9 mouse cellular contexts compared by ENCODE assay signal in the genomic region with DNA sequence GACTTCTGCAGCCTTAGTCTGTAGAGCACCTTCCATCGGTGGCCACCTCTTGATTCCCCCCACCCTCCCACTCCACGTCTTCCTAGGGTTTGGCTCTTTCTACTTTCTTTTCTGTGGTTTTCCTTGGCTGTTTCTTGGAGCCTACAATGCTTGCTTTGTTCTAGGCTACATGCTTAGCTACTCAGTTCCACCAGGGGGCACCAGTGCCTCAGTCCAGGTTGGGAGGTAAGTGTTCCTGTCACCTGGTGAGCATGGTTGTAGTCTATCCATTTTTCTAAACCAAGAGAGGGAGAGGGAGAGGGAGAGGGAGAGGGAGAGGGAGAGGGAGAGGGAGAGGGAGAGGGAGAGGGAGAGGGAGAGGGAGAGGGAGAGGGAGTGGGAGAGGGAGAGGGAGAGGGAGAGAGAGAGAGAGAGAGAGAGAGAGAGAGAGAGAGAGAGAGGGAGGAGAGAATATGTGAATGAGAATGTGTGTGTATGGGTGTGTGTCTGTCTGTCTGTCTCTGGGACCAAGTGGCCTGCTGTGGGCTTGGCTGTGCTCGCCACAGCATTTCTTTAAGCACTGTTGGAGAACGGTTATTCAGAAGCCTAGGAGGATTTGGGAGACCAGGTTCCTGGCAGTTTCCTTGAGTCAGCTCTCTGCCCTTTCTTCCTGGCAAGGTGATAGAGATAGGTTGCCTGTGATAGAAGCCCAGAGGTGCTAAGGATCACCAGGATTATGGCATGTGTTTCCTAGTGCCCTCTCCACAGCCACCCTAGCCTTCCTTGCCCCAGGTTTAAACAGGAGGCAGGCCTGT. TPM values are rescaled to one million over a fixed set of nuclear protein-coding genes. Genes with fewer than 3 reads are reported as not detected.
DNase-seq lines count a peak whose midpoint lies in the region; ATAC-seq and TF ChIP-seq lines count a peak whose summit lies in the region.
"Had no signal": no experiment of that assay in that cellular context is flagged by ENCODE, and none has a peak within 500 bp of the region (broad histone marks: within the 10 kb centered on the region; RNA-seq: fewer than 3 reads in every experiment).

No protein-coding gene starts in this region.

- H3K9me3 ChIP-seq in MEL (replicated peaks; ENCODE audit: insufficient read depth, low read length), result no peaks in the 10 kb centered on the region
- H3K9me3 ChIP-seq in kidney, postnatal 0 days (replicated peaks; ENCODE audit: low read length), result no peaks in the 10 kb centered on the region
- H3K9me3 ChIP-seq in liver, embryonic 11.5 days (ENCODE audit: control insufficient read depth, low read length), result no peaks in the 10 kb centered on the region
- H3K9me3 ChIP-seq in neural tube, embryonic 14.5 days (ENCODE audit: control insufficient read depth, low read length), result no peaks in the 10 kb centered on the region

- no peak overlapping the region for H3K4me3 ChIP-seq in MEL (ENCODE audit: control insufficient read depth in 1 of 2, insufficient read depth in 1 of 2, low read depth in 2 of 2, low read length in 2 of 2)
- H3K4me3 ChIP-seq in kidney, postnatal 0 days (replicated peaks; ENCODE audit: low read depth, low read length), result no peak overlapping the region
- H3K4me3 ChIP-seq in liver, embryonic 11.5 days (ENCODE audit: low read depth, low read length), result no peak overlapping the region
- no peak overlapping the region for H3K4me3 ChIP-seq in neural tube, embryonic 14.5 days (ENCODE audit: low read depth, low read length)

- WGBS in kidney, postnatal 0 days, result 43% methylated on average over 4 of the region's 4 CpGs
- 47% methylated on average over 4 of the region's 4 CpGs for WGBS in liver, embryonic 11.5 days
- 47% methylated on average over 4 of the region's 4 CpGs for WGBS in neural tube, embryonic 14.5 days

- TF ChIP-seq EP300 in MEL (IDR thresholded peaks at IDR 0.05; ENCODE audit: low read depth in 1 of 2, low read length in 2 of 2), result no peak

- H3K27ac ChIP-seq in MEL (ENCODE audit: control insufficient read depth, low read depth, low read length), result no peak overlapping the region
- H3K27ac ChIP-seq in kidney, postnatal 0 days, result no peak overlapping the region
- no peak overlapping the region for H3K27ac ChIP-seq in liver, embryonic 11.5 days (ENCODE audit: low read depth, low read length)
- H3K27ac ChIP-seq in neural tube, embryonic 14.5 days (ENCODE audit: low read depth, low read length), result peak overlapping the region; percentile 40

- H3K79me2 ChIP-seq in MEL (ENCODE audit: control insufficient read depth, insufficient read depth, low read length, poor library complexity), result no peaks in the 10 kb centered on the region

- peak; percentile 56 to 80 (median 70) for TF ChIP-seq CTCF in MEL (IDR thresholded peaks at IDR 0.05 in 2 of 3, conservative IDR thresholded peaks at IDR 0.05 in 1 of 3; ENCODE audit: control insufficient read depth in 1 of 3, insufficient read depth in 1 of 3, low read depth in 2 of 3, low read length in 3 of 3, poor library complexity in 1 of 3, severe bottlenecking in 1 of 3)
- TF ChIP-seq CTCF in kidney, postnatal 0 days (IDR thresholded peaks at IDR 0.05; ENCODE audit: low read depth), result peak; percentile 90

- peaks cover 0 to 3% of the 10 kb centered on the region in 2 experiments; a peak in 1 of 4 replicates for H3K36me3 ChIP-seq in MEL (ENCODE audit: control insufficient read depth in 1 of 2, insufficient read depth in 2 of 2, low read length in 2 of 2)
- peaks cover 37% of the 10 kb centered on the region for H3K36me3 ChIP-seq in kidney, postnatal 0 days (ENCODE audit: insufficient read depth, low read length)
- peaks cover 14% of the 10 kb centered on the region; the same call in 1 of the 2 replicates for H3K36me3 ChIP-seq in liver, embryonic 11.5 days (ENCODE audit: control insufficient read depth, insufficient read depth, low read length)
- H3K36me3 ChIP-seq in neural tube, embryonic 14.5 days (ENCODE audit: control insufficient read depth, insufficient read depth, low read length), result peaks cover 29% of the 10 kb centered on the region

- ATAC-seq in kidney, postnatal 0 days (replicated peaks; ENCODE audit: low FRiP score, low read depth), result 0 out of 2 replicates have a peak, but pooled peaks have one; percentile 44
- ATAC-seq in liver, embryonic 11.5 days (replicated peaks; ENCODE audit: low FRiP score), result peak; percentile 63; the same call in 1 of the 2 replicates
- peak; percentile 75; the same call in 1 of the 2 replicates for ATAC-seq in neural tube, embryonic 14.5 days (ENCODE audit: low read depth)

- no peak overlapping the region for H3K9ac ChIP-seq in MEL (ENCODE audit: control insufficient read depth, low read depth, low read length, poor library complexity, severe bottlenecking)
- H3K9ac ChIP-seq in kidney, postnatal 0 days (ENCODE audit: low read depth, low read length), result no peak overlapping the region
- H3K9ac ChIP-seq in liver, embryonic 11.5 days (ENCODE audit: low read depth, low read length), result no peak overlapping the region
- no peak overlapping the region for H3K9ac ChIP-seq in neural tube, embryonic 14.5 days (replicated peaks; ENCODE audit: low read depth, low read length)

- H3K4me2 ChIP-seq in kidney, postnatal 0 days (ENCODE audit: low read length), result no peak overlapping the region
- no peak overlapping the region for H3K4me2 ChIP-seq in liver, embryonic 11.5 days
- H3K4me2 ChIP-seq in neural tube, embryonic 14.5 days (ENCODE audit: low read depth, low read length), result no peak overlapping the region

- no peaks in the 10 kb centered on the region for H3K4me1 ChIP-seq in MEL (ENCODE audit: control insufficient read depth in 1 of 2, insufficient read depth in 2 of 2, low read length in 2 of 2)
- peaks cover 4% of the 10 kb centered on the region; the same call in 1 of the 2 replicates for H3K4me1 ChIP-seq in kidney, postnatal 0 days (replicated peaks; ENCODE audit: insufficient read depth, low read length)
- no peaks in the 10 kb centered on the region for H3K4me1 ChIP-seq in liver, embryonic 11.5 days (replicated peaks; ENCODE audit: control insufficient read depth, insufficient read depth, low read length)
- peaks cover 8% of the 10 kb centered on the region for H3K4me1 ChIP-seq in neural tube, embryonic 14.5 days (ENCODE audit: control insufficient read depth, insufficient read depth, low read length)

- DNase-seq in 3T3-L1 (ENCODE audit: low read depth, low spot score) (peak; percentile 93), MEL (ENCODE audit: low read depth, low spot score) (peak; percentile 65)
- peak; percentile 95 to 96 for DNase-seq in cerebellum, postnatal 10 days
- peak; percentile 66 to 73 for DNase-seq in frontal cortex, postnatal 10 days (ENCODE audit: low spot score in 2 of 2)
- peak; percentile 83 for DNase-seq in kidney, postnatal 0 days (ENCODE audit: low spot score)
- no peak for DNase-seq in liver, embryonic 11.5 days (ENCODE audit: low spot score)
- peak; percentile 83 for DNase-seq in thymus, postnatal 0 days (ENCODE audit: low spot score)

- peak; percentile 59 for TF ChIP-seq RAD21 in MEL (IDR thresholded peaks at IDR 0.05; ENCODE audit: low read depth, low read length)

- no peak for TF ChIP-seq POLR2A in MEL (IDR thresholded peaks at IDR 0.05; ENCODE audit: control insufficient read depth in 1 of 2, insufficient read depth in 1 of 2, low read depth in 1 of 2, low read length in 2 of 2, poor library complexity in 1 of 2)

- no peaks in the 10 kb centered on the region for H3K27me3 ChIP-seq in MEL (ENCODE audit: control insufficient read depth in 1 of 2, insufficient read depth in 2 of 2, low read length in 2 of 2)
- H3K27me3 ChIP-seq in kidney, postnatal 0 days (ENCODE audit: insufficient read depth, low read length), result no peaks in the 10 kb centered on the region
- no peaks in the 10 kb centered on the region for H3K27me3 ChIP-seq in liver, embryonic 11.5 days (replicated peaks; ENCODE audit: control insufficient read depth, insufficient read depth, low read length)
- H3K27me3 ChIP-seq in neural tube, embryonic 14.5 days (ENCODE audit: control insufficient read depth, insufficient read depth, low read length), result no peaks in the 10 kb centered on the region

TF ChIP-seq in MEL, 35 proteins besides CTCF, POLR2A, EP300 and RAD21 (continues in another document):
- no peak for TF ChIP-seq ZNF384 (IDR thresholded peaks at IDR 0.05; ENCODE audit: low read depth, low read length)
- TF ChIP-seq E2F4 (IDR thresholded peaks at IDR 0.05; ENCODE audit: borderline replicate concordance, low read depth, low read length), result no peak
- TF ChIP-seq ETS1 (IDR thresholded peaks at IDR 0.05; ENCODE audit: low read depth, low read length), result no peak
- no peak for TF ChIP-seq MYC (IDR thresholded peaks at IDR 0.05; ENCODE audit: low read depth, low read length)
- TF ChIP-seq GABPA (IDR thresholded peaks at IDR 0.05; ENCODE audit: low read depth, low read length), result no peak
- TF ChIP-seq NELFE (IDR thresholded peaks at IDR 0.05; ENCODE audit: low read depth, low read length), result no peak
- no peak for TF ChIP-seq ELF1 (IDR thresholded peaks at IDR 0.05; ENCODE audit: low read depth, low read length)

RNA-seq across cellular contexts. Expression of a gene that starts 23.9 kb away (rescaled TPM):
- not detected in 2 replicates for total RNA-seq in MEL (2012; rRNA removed)
- polyA plus RNA-seq in MEL (2012; ENCODE audit: insufficient read depth in 1 of 2, insufficient read length in 2 of 2, low read depth in 1 of 2, low replicate concordance in 2 of 2, missing spikeins in 1 of 2), result not detected
- 0.11 and 0.23 TPM in 2 replicates for polyA plus RNA-seq in kidney, postnatal 0 days (2015; fragmentation: Nextera tagmentation; extraction: Ambion mirVana)
- 0.05 TPM in 1 of 2 replicates, not detected in the other for polyA plus RNA-seq in liver, embryonic 11.5 days (2014; fragmentation: Nextera tagmentation; extraction: Ambion mirVana)
- polyA plus RNA-seq in neural tube, embryonic 14.5 days (2014; fragmentation: Nextera tagmentation; extraction: Ambion mirVana), result 0.44 TPM in 1 of 2 replicates, not detected in the other
- 116 and 132 TPM in 2 replicates for polyA plus RNA-seq in thymus, postnatal 0 days (2015; fragmentation: Nextera tagmentation; extraction: Ambion mirVana)

RNA-seq across cellular contexts. Expression of a gene that starts 26.3 kb away (rescaled TPM):
- total RNA-seq in MEL (2012; rRNA removed), result 6.5 and 8.1 TPM in 2 replicates
- 10 to 100 TPM in 1 of 2 experiments, not detected in 1; 11.9 TPM for polyA plus RNA-seq in MEL (2012; ENCODE audit: insufficient read depth in 1 of 2, insufficient read length in 2 of 2, low read depth in 1 of 2, low replicate concordance in 2 of 2, missing spikeins in 1 of 2)
- 32.1 and 35.5 TPM in 2 replicates for polyA plus RNA-seq in kidney, postnatal 0 days (2015; fragmentation: Nextera tagmentation; extraction: Ambion mirVana)
- 23.2 TPM in 2 replicates for polyA plus RNA-seq in liver, embryonic 11.5 days (2014; fragmentation: Nextera tagmentation; extraction: Ambion mirVana)
- 23.1 and 31.1 TPM in 2 replicates for polyA plus RNA-seq in neural tube, embryonic 14.5 days (2014; fragmentation: Nextera tagmentation; extraction: Ambion mirVana)
- 14.6 and 19.3 TPM in 2 replicates for polyA plus RNA-seq in thymus, postnatal 0 days (2015; fragmentation: Nextera tagmentation; extraction: Ambion mirVana)

RNA-seq across cellular contexts. Expression of a gene that starts 37.0 kb away (rescaled TPM):
- total RNA-seq in MEL (2012; rRNA removed), result not detected in 2 replicates
- not detected for polyA plus RNA-seq in MEL (2012; ENCODE audit: insufficient read depth in 1 of 2, insufficient read length in 2 of 2, low read depth in 1 of 2, low replicate concordance in 2 of 2, missing spikeins in 1 of 2)
- 0.43 and 0.70 TPM in 2 replicates for polyA plus RNA-seq in kidney, postnatal 0 days (2015; fragmentation: Nextera tagmentation; extraction: Ambion mirVana)
- polyA plus RNA-seq in liver, embryonic 11.5 days (2014; fragmentation: Nextera tagmentation; extraction: Ambion mirVana), result not detected in 2 replicates
- polyA plus RNA-seq in neural tube, embryonic 14.5 days (2014; fragmentation: Nextera tagmentation; extraction: Ambion mirVana), result not detected in 2 replicates
- 0.49 and 0.95 TPM in 2 replicates for polyA plus RNA-seq in thymus, postnatal 0 days (2015; fragmentation: Nextera tagmentation; extraction: Ambion mirVana)
- total RNA-seq: gastrocnemius, postnatal 36 days had no signal

Comparison
In these comparisons a context has a peak if more than half of its experiments do, and no peak if none do; other contexts are left out.
1. RNA of a gene that starts 23.9 kb away (polyA plus RNA-seq): 116 to 132 TPM in thymus, postnatal 0 days; 0.44 TPM in neural tube, embryonic 14.5 days, 0.11 to 0.23 TPM in kidney, postnatal 0 days, 0.05 TPM in liver, embryonic 11.5 days and not detected in MEL; every median in the first group is over 10 times any median in the second.
2. Peak in every context shown above with its lines, with median percentiles within 50 percentile points of each other: ATAC-seq.